Mouse (Mus musculus): ENCODE measurements around the gene Mdm4.

DNA sequence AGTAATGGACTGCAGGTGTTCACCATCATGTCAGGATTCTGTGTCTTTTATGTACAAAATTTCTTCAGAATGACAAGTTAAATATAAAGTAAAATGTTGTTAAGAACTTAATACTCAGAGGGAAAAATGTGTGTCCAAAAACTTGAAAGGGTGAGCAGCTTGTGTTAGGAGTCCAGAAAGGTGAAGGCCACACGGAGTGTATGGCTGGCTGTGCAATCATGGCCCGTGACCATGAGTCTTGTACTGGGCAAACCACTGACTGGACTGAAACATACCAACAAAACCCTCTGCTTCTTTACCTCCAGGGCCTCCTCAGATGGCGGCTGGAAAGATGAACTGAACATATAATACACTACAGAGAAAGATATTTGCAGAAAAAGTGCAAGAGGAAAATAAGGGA lies 23.8 kb downstream of the Mdm4 start:
- TF ChIP-seq SRF (IDR thresholded peaks at IDR 0.05; ENCODE audit: control insufficient read depth, insufficient read length, low read depth) (no peak), POLR2A (IDR thresholded peaks at IDR 0.05; ENCODE audit: insufficient read length, low read depth) (no peak), E2F4 (IDR thresholded peaks at IDR 0.05; ENCODE audit: insufficient read depth) (no peak), POLR2AphosphoS2 (IDR thresholded peaks at IDR 0.05; ENCODE audit: insufficient read length, low read depth) (no peak), MYOD1 (IDR thresholded peaks at IDR 0.05; ENCODE audit: control insufficient read depth in 1 of 3, insufficient read length in 2 of 3, low read depth in 2 of 3) (no peak), TCF12 (IDR thresholded peaks at IDR 0.05; ENCODE audit: insufficient read depth, poor library complexity, severe bottlenecking) (no peak), CEBPB (IDR thresholded peaks at IDR 0.05; ENCODE audit: insufficient read depth, poor library complexity, severe bottlenecking) (no peak), REST (IDR thresholded peaks at IDR 0.05; ENCODE audit: insufficient read depth, insufficient read length) (no peak), USF1 (IDR thresholded peaks at IDR 0.05; ENCODE audit: low read depth) (no peak), MYOG (IDR thresholded peaks at IDR 0.05; ENCODE audit: control insufficient read depth in 1 of 3, insufficient read depth in 1 of 3, insufficient read length in 2 of 3, low read depth in 2 of 3) (no peak), MAX (IDR thresholded peaks at IDR 0.05; ENCODE audit: low read depth) (no peak), TCF3 (IDR thresholded peaks at IDR 0.05; ENCODE audit: insufficient read length, low read depth) (no peak)

All from myocyte (in vitro differentiated cells).